Mouse (Mus musculus) hindbrain, postnatal 0 days (tissue): Measurements from ENCODE around the gene Upp1. TPM values are rescaled to one million over a fixed set of nuclear protein-coding genes. Genes with fewer than 3 reads are reported as not detected.

Experiments
- ATAC-seq: fragments of 200-750 bp; cut with Nextera tagmentation; 2 replicates; pipeline ENCODE4 v1.8.0; 2017; ENCODE audit warnings: mild to moderate bottlenecking, moderate TSS enrichment, moderate library complexity
- DNase-seq: peaks from one replicate; pipeline ENCODE4 v3.0.0-alpha.2; 2015; ENCODE audit warnings: low spot score
- H3K27ac ChIP-seq: fragments of 300-500 bp; sonication (generic); 2 replicates; pipeline ENCODE4 v1.5.1; 2014; ENCODE audit warnings: mild to moderate bottlenecking
- H3K27me3 ChIP-seq: fragments of 300-500 bp; sonication (generic); 2 replicates; pipeline ENCODE4 v1.6.1; 2014; ENCODE audit warnings: low read length, mixed read lengths; ENCODE audit not compliant: insufficient read depth
- H3K36me3 ChIP-seq: fragments of 300-500 bp; sonication (generic); 2 replicates; pipeline ENCODE4 v1.6.1; 2014; ENCODE audit warnings: low read length, mixed read lengths; ENCODE audit not compliant: insufficient read depth
- H3K4me1 ChIP-seq: fragments of 300-500 bp; sonication (generic); 2 replicates; pipeline ENCODE4 v1.6.1; 2014; ENCODE audit warnings: antibody characterized with exemption, low read length, mixed read lengths; ENCODE audit not compliant: insufficient read depth
- H3K4me2 ChIP-seq: fragments of 300-500 bp; sonication (generic); 2 replicates; pipeline ENCODE4 v1.6.1; 2014; ENCODE audit warnings: low read depth, mild to moderate bottlenecking, low read length, moderate library complexity, mixed read lengths
- H3K4me3 ChIP-seq: fragments of 300-500 bp; sonication (generic); 2 replicates; pipeline ENCODE4 v1.5.1; 2014; ENCODE audit warnings: low read length
- H3K9ac ChIP-seq: fragments of 300-500 bp; sonication (generic); replicated peaks from 2 replicates; pipeline ENCODE4 v1.6.1; 2014; ENCODE audit warnings: mild to moderate bottlenecking, low read length, moderate library complexity, mixed read lengths
- H3K9me3 ChIP-seq: fragments of 300-500 bp; sonication (generic); 2 replicates; pipeline ENCODE4 v1.6.1; 2016; ENCODE audit warnings: low read length, mixed read lengths
- CTCF ChIP-seq: IDR thresholded peaks from 2 replicates; pipeline ENCODE4 v1.5.1; 2016; ENCODE audit warnings: antibody characterized with exemption, control low read depth, low read depth
- WGBS: fragments of 180-500 bp; shearing (Covaris S2); extraction: QIAGEN DNeasy Blood & Tissue Kit; methylation state at CpG from one replicate; pipeline ENCODE4 v1.1.7; 2014; 5-methylcytosine and 5-hydroxymethylcytosine counted together
- polyA plus RNA-seq: library from polyadenylated mRNA; unstranded; fragments of >200 nt; fragmentation: Nextera tagmentation; extraction: Ambion mirVana; gene quantifications from 2 replicates; pipeline ENCODE4 v1.2.1, GENCODE M21; 2015
- total RNA-seq: library from RNA; depleted of rRNA; stranded (reverse); fragments of >200 nt; gene quantifications from 2 replicates; pipeline ENCODE4 v1.2.3, GENCODE M21; 2014; rRNA removed

The Upp1 gene
- total and polyA plus RNA-seq, 2 experiments from 2014 or later, result 5.1 to 6.5 TPM

GRCm38 (mm10) chr11:9159953-9160352 is 42.0 kb downstream of the Upp1 start:
- no peaks in the 10 kb centered on the region for H3K36me3 ChIP-seq
- WGBS, result 67% methylated on average over 3 of the region's 3 CpGs
- no peak overlapping the region for H3K4me3 ChIP-seq
- H3K27ac ChIP-seq, result no peak overlapping the region
- H3K4me1 ChIP-seq, result no peaks in the 10 kb centered on the region
- no peak overlapping the region for H3K9ac ChIP-seq
- no peak for ATAC-seq
- H3K4me2 ChIP-seq, result no peak overlapping the region
- no peak for DNase-seq
- no peaks in the 10 kb centered on the region for H3K9me3 ChIP-seq
- TF ChIP-seq CTCF, result no peak
- H3K27me3 ChIP-seq, result no peaks in the 10 kb centered on the region

DNA sequence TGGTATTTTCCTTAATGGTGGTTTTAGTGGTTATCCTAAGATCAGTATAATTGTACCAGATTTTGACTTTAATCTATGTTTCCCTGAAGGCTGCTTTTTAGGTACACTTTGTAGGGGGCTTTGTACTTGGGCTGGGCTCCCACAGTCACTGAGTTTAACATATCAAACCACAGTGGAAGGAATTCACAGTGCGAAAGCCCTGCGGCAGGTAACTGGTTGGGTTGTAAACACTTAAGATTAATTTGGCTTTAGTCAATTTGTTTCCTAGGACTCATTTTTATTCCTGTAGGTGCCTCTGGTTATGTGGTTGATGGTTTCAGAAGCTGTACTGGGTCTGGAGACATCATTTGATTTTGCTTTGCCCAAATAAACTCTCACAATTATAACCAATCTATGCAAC is 49.4 kb downstream of the Upp1 start:
- no peaks in the 10 kb centered on the region for H3K27me3 ChIP-seq
- 98% methylated on average over 2 of the region's 2 CpGs for WGBS
- H3K27ac ChIP-seq, result no peak overlapping the region
- H3K36me3 ChIP-seq, result no peaks in the 10 kb centered on the region
- no peak overlapping the region for H3K4me3 ChIP-seq
- no peak for DNase-seq
- no peaks in the 10 kb centered on the region for H3K4me1 ChIP-seq
- H3K9me3 ChIP-seq, result no peaks in the 10 kb centered on the region
- TF ChIP-seq CTCF, result no peak
- ATAC-seq, result no peak
- no peak overlapping the region for H3K4me2 ChIP-seq
- H3K9ac ChIP-seq, result no peak overlapping the region

DNA sequence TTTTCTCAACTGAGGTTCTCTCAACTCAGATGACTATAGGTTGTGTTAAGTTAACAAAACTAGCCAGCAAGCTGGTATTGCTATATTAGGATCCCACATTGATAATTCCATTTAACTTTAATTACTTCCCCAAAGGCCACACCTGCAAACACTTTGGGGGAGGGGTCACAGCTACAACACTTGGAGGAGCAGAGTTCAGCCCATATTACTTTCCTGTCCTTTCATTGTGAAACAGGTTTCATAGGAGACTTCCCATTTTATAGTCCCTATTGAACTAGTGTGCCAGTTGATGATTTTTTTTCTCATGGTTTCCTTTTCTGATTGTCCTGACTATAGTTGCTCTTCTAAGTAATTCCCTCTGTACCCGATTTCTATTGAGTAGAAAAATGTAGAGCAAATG is 63.6 kb downstream of the Upp1 start:
- no peak for TF ChIP-seq CTCF
- WGBS, result 90% methylated on average over 1 of the region's 1 CpGs
- H3K9ac ChIP-seq, result no peak overlapping the region
- no peaks in the 10 kb centered on the region for H3K27me3 ChIP-seq
- ATAC-seq (no peak), DNase-seq (no peak)
- H3K4me1 ChIP-seq, result no peaks in the 10 kb centered on the region
- no peak overlapping the region for H3K4me3 ChIP-seq
- no peaks in the 10 kb centered on the region for H3K9me3 ChIP-seq
- no peak overlapping the region for H3K4me2 ChIP-seq
- H3K36me3 ChIP-seq, result no peaks in the 10 kb centered on the region
- no peak overlapping the region for H3K27ac ChIP-seq

Other genes starting within 250 kb of the Upp1 start
- 0.37 and 0.40 TPM in 2 replicates for gene Pkd1l1, start 144.8 kb upstream of the Upp1 start, total RNA-seq
- gene Pkd1l1, start 144.8 kb upstream of the Upp1 start, polyA plus RNA-seq, result 0.19 and 0.33 TPM in 2 replicates
- gene Hus1, start 106.9 kb upstream of the Upp1 start, total RNA-seq, result 17.3 and 20.0 TPM in 2 replicates
- gene Hus1, start 106.9 kb upstream of the Upp1 start, polyA plus RNA-seq, result 9.5 and 10.1 TPM in 2 replicates
- gene Gm11992, start 69.5 kb upstream of the Upp1 start, total RNA-seq, result 2.2 and 5.3 TPM in 2 replicates
- 2.2 and 3.7 TPM in 2 replicates for gene Gm11992, start 69.5 kb upstream of the Upp1 start, polyA plus RNA-seq
- not detected in 2 replicates for gene Sun3, start 69.1 kb upstream of the Upp1 start, total RNA-seq
- gene Sun3, start 69.1 kb upstream of the Upp1 start, polyA plus RNA-seq, result 0.15 and 0.29 TPM in 2 replicates
- gene Abca13, start 73.8 kb downstream of the Upp1 start, total RNA-seq, result 0.04 and 0.05 TPM in 2 replicates
- 0.04 and 0.05 TPM in 2 replicates for gene Abca13, start 73.8 kb downstream of the Upp1 start, polyA plus RNA-seq